Mouse (Mus musculus) small intestine, adult 2 months (tissue): ENCODE results near the gene Stim1.

Experiments used
- CTCF ChIP-seq: fragments of 200-500 bp; IDR thresholded peaks from 2 replicates; pipeline ENCODE4 v1.5.1; 2012; ENCODE audit warnings: low read depth, mild to moderate bottlenecking, control low read depth, inconsistent platforms, low read length, moderate library complexity, mixed read lengths; ENCODE audit not compliant: insufficient replicate concordance, insufficient read length; ENCODE audit errors: extremely low read depth
- POLR2A ChIP-seq: fragments of 200-500 bp; IDR thresholded peaks from 2 replicates; pipeline ENCODE4 v1.6.1; 2012; ENCODE audit warnings: low read depth, mild to moderate bottlenecking, control low read depth, inconsistent platforms, low read length, moderate library complexity

- TF ChIP-seq CTCF (no peak), POLR2A (no peak)
These were observed 33.2 kb downstream of the Stim1 start for GRCm38 (mm10) chr7:102300761-102301160.
